Mouse (Mus musculus): ENCODE measurements around the gene Cramp1l. TPM values are rescaled to one million over a fixed set of nuclear protein-coding genes. Genes with fewer than 3 reads are reported as not detected.

Cramp1l gene
- polyA plus RNA-seq, 1 experiment = 22.0 TPM

- Histone ChIP-seq H3K27ac (ENCODE audit: insufficient read depth, low read length) (no peak overlapping the region), H3K4me1 (ENCODE audit: control insufficient read depth, insufficient read depth, low read length) (no peaks in the 10 kb centered on the region), H3K4me3 (ENCODE audit: insufficient read depth, low read length) (no peak overlapping the region)
- TF ChIP-seq POLR2A (IDR thresholded peaks at IDR 0.05; ENCODE audit: extremely low read depth, insufficient read depth, low read length) = no peak
- peak; percentile 44; the same call in 1 of the 2 replicates for TF ChIP-seq CTCF (IDR thresholded peaks at IDR 0.05; ENCODE audit: extremely low read depth, insufficient read depth, low read length)
Measured at GRCm38 (mm10) chr17:25036183-25036582, 20.6 kb upstream of the Cramp1l start.

GRCm38 (mm10) chr17:25016292-25017132 is 924 bp upstream of the Cramp1l start:
- no peak for TF ChIP-seq CTCF (IDR thresholded peaks at IDR 0.05; ENCODE audit: extremely low read depth, insufficient read depth, low read length)
- TF ChIP-seq POLR2A (IDR thresholded peaks at IDR 0.05; ENCODE audit: extremely low read depth, insufficient read depth, low read length) = peak; percentile 91
- Histone ChIP-seq H3K4me3 (ENCODE audit: insufficient read depth, low read length) (peak overlapping the region; percentile 82), H3K27ac (ENCODE audit: insufficient read depth, low read length) (0 out of 2 replicates have a peak overlapping the region, but pooled peaks have one; percentile 2), H3K4me1 (ENCODE audit: control insufficient read depth, insufficient read depth, low read length) (no peaks in the 10 kb centered on the region)

DNA sequence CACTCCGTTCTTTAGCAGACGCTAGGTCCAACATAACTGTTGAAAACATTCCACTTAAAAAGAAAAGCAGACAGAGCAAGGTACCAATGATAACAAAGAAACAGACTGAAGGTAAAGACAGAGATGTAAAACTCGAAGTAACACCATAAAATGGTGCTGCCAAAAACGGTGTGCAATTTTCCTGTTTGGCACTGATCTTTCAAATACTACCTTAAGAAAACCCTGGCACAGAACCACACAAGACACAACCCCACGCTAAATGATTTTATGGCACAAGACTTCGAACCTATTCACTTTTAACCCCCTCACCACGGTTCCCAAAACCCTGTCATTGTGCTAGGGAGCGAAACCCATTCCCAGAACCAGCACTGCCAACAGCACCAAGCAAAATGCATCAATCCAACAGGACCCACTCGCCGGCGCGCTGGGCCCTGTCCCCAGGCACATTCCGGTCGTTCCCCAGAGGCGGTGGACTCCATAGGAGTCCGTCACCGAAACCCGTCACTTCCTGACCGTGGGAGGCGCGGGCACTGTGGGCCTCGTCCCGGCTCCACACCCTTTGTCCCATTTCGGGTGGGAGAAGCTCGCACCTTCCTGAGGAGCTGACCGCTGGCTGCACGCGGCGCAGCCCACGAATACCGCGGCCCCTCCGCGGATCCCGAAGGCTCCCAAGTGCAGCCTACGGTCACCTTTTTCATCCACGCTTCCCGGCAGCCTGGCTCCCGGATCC is 582 bp downstream of the Cramp1l start:
- peak overlapping the region; percentile 17 for H3K27ac ChIP-seq (ENCODE audit: insufficient read depth, low read length)
- no peaks in the 10 kb centered on the region for H3K4me1 ChIP-seq (ENCODE audit: control insufficient read depth, insufficient read depth, low read length)
- TF ChIP-seq POLR2A (IDR thresholded peaks at IDR 0.05; ENCODE audit: extremely low read depth, insufficient read depth, low read length) = no peak
- no peak for TF ChIP-seq CTCF (IDR thresholded peaks at IDR 0.05; ENCODE audit: extremely low read depth, insufficient read depth, low read length)
- H3K4me3 ChIP-seq (ENCODE audit: insufficient read depth, low read length) = peak overlapping the region; percentile 95

DNA sequence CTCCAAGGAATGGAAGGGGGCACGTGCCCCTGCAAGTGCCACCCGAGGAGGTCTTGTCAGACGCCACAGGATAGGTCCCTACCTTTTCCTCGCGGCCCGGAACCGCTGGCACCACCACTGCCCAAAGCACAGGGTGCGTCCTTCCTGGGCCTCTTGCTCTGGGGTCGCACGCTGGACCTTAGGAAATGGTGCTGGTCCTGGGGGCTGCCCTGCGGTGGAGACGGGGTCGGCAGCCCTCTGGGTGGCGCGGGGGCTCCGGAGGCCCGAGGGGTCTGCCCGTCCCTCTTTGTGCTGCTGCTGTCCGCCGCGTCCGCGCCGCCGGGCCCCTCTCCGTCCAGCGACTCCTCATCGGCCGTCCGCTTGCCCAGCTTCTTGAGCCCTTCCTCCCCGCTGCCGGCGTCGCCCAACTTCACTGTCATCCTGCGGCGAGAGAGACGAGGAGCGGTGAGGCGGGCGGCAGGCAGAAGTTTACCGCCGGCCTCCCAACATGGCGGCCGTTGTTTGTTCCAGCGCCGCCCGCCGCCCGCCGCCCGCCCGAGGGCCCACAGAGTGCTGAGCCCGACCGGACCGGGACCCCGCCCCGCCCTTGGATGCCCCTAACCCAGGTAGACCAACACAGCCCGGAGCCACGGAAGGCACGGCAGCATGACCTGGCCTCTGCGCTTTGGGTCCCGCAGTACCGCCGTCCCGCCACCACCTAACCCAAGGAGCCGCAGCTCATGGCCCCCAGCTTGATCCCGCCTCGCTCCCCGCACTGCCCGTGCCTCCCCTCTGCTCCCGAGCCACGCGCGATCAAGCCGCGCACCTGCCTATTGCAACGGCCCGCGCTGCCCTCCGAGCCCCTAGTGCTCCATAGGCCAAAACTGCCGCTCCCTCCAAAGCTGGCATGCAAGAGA is 1.7 kb downstream of the Cramp1l start:
- Histone ChIP-seq H3K27ac (ENCODE audit: insufficient read depth, low read length) (peak overlapping the region; percentile 82), H3K4me1 (ENCODE audit: control insufficient read depth, insufficient read depth, low read length) (no peaks in the 10 kb centered on the region), H3K4me3 (ENCODE audit: insufficient read depth, low read length) (peak overlapping the region; percentile 95)
- TF ChIP-seq POLR2A (IDR thresholded peaks at IDR 0.05; ENCODE audit: extremely low read depth, insufficient read depth, low read length) (no peak), CTCF (IDR thresholded peaks at IDR 0.05; ENCODE audit: extremely low read depth, insufficient read depth, low read length) (no peak)

- Histone ChIP-seq H3K4me1 (ENCODE audit: control insufficient read depth, insufficient read depth, low read length) (no peaks in the 10 kb centered on the region; the same call in 1 of the 2 replicates), H3K4me3 (ENCODE audit: insufficient read depth, low read length) (no peak overlapping the region), H3K27ac (ENCODE audit: insufficient read depth, low read length) (no peak overlapping the region)
- no peak for TF ChIP-seq POLR2A (IDR thresholded peaks at IDR 0.05; ENCODE audit: extremely low read depth, insufficient read depth, low read length)
- TF ChIP-seq CTCF (IDR thresholded peaks at IDR 0.05; ENCODE audit: extremely low read depth, insufficient read depth, low read length) = no peak
Measured at GRCm38 (mm10) chr17:25007480-25007879, 8.1 kb downstream of the Cramp1l start.

DNA sequence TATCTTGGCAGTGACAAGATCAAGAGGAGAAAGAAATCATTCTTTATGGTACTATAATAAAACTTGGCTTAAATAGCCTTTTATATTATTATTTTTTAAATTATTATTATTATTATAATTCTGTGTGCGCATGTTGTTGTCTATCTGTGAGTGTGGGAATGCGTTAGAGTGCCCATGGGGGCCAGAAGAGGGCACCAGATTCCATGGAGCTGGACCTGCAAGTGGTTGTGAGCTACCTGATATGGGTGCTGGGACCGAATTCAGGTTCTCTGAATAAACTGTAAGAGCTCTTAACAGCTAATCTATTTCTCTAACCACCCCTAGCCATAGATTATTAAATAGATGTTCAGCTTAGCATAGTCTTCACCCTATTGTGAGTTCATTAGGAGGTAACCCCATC is 10.5 kb downstream of the Cramp1l start:
- TF ChIP-seq POLR2A (IDR thresholded peaks at IDR 0.05; ENCODE audit: extremely low read depth, insufficient read depth, low read length) = no peak
- no peak for TF ChIP-seq CTCF (IDR thresholded peaks at IDR 0.05; ENCODE audit: extremely low read depth, insufficient read depth, low read length)
- Histone ChIP-seq H3K27ac (ENCODE audit: insufficient read depth, low read length) (no peak overlapping the region), H3K4me1 (ENCODE audit: control insufficient read depth, insufficient read depth, low read length) (no peaks in the 10 kb centered on the region; the same call in 1 of the 2 replicates), H3K4me3 (ENCODE audit: insufficient read depth, low read length) (no peak overlapping the region)

GRCm38 (mm10) chr17:24994721-24995120 is 20.9 kb downstream of the Cramp1l start:
- Histone ChIP-seq H3K4me1 (ENCODE audit: control insufficient read depth, insufficient read depth, low read length) (no peaks in the 10 kb centered on the region), H3K27ac (ENCODE audit: insufficient read depth, low read length) (no peak overlapping the region), H3K4me3 (ENCODE audit: insufficient read depth, low read length) (no peak overlapping the region)
- TF ChIP-seq CTCF (IDR thresholded peaks at IDR 0.05; ENCODE audit: extremely low read depth, insufficient read depth, low read length) = no peak
- TF ChIP-seq POLR2A (IDR thresholded peaks at IDR 0.05; ENCODE audit: extremely low read depth, insufficient read depth, low read length) = no peak

GRCm38 (mm10) chr17:24987221-24987620 is 28.4 kb downstream of the Cramp1l start:
- TF ChIP-seq CTCF (IDR thresholded peaks at IDR 0.05; ENCODE audit: extremely low read depth, insufficient read depth, low read length) = no peak
- no peak for TF ChIP-seq POLR2A (IDR thresholded peaks at IDR 0.05; ENCODE audit: extremely low read depth, insufficient read depth, low read length)
- no peak overlapping the region for H3K27ac ChIP-seq (ENCODE audit: insufficient read depth, low read length)
- H3K4me3 ChIP-seq (ENCODE audit: insufficient read depth, low read length) = no peak overlapping the region
- peaks cover 6% of the 10 kb centered on the region for H3K4me1 ChIP-seq (ENCODE audit: control insufficient read depth, insufficient read depth, low read length)
